Mouse (Mus musculus): ENCODE data around the gene Spo11. TPM values are rescaled to one million over a fixed set of nuclear protein-coding genes. Genes with fewer than 3 reads are reported as not detected.

Spo11 gene
- polyA plus RNA-seq, 1 experiment from 2014 or later: 1.7 TPM

GRCm38 (mm10) chr2:173042504-173043162 lies 65.1 kb downstream of the Spo11 start:
- H3K9ac ChIP-seq (ENCODE audit: low read length): no peak overlapping the region
- no peaks in the 10 kb centered on the region for H3K27me3 ChIP-seq (ENCODE audit: control insufficient read depth, insufficient read depth, low read length)
- H3K9me3 ChIP-seq (ENCODE audit: control insufficient read depth, low read length): no peaks in the 10 kb centered on the region
- 75% methylated on average over 11 of the region's 11 CpGs for WGBS
- H3K4me1 ChIP-seq (ENCODE audit: control insufficient read depth, insufficient read depth, low read length): no peaks in the 10 kb centered on the region
- no peaks in the 10 kb centered on the region for H3K36me3 ChIP-seq (ENCODE audit: control insufficient read depth, insufficient read depth, low read length)
- ATAC-seq (ENCODE audit: insufficient number of reproducible peaks, low FRiP score, low TSS enrichment, low read depth): no peak
- DNase-seq (ENCODE audit: low spot score): no peak
- no peak overlapping the region for H3K4me3 ChIP-seq (ENCODE audit: low read depth, low read length)
- no peak overlapping the region for H3K4me2 ChIP-seq (ENCODE audit: low read depth, severe bottlenecking)
- H3K27ac ChIP-seq (replicated peaks; ENCODE audit: low read depth, low read length): no peak overlapping the region

Other genes starting within 250 kb of the Spo11 start
- gene Bmp7, start 37.4 kb upstream of the Spo11 start, polyA plus RNA-seq (2014; fragmentation: Nextera tagmentation; extraction: Ambion mirVana): 38.1 and 40.9 TPM in 2 replicates
- 172 and 174 TPM in 2 replicates for gene Rae1, start 22.4 kb downstream of the Spo11 start, polyA plus RNA-seq (2014; fragmentation: Nextera tagmentation; extraction: Ambion mirVana)
- 66.5 and 69.4 TPM in 2 replicates for gene Rbm38, start 42.8 kb downstream of the Spo11 start, polyA plus RNA-seq (2014; fragmentation: Nextera tagmentation; extraction: Ambion mirVana)
- gene Ctcfl, start 141.8 kb downstream of the Spo11 start, polyA plus RNA-seq (2014; fragmentation: Nextera tagmentation; extraction: Ambion mirVana): 0.11 TPM in 1 of 2 replicates, not detected in the other
- 0.05 and 0.23 TPM in 2 replicates for gene Pck1, start 175.3 kb downstream of the Spo11 start, polyA plus RNA-seq (2014; fragmentation: Nextera tagmentation; extraction: Ambion mirVana)
- gene Zbp1, start 241.2 kb downstream of the Spo11 start, polyA plus RNA-seq (2014; fragmentation: Nextera tagmentation; extraction: Ambion mirVana): not detected in 2 replicates